Mouse (Mus musculus) testis, adult 2 months (tissue): ENCODE results near the gene Rtbdn.

Experiments
- CTCF ChIP-seq: fragments of 200-500 bp; IDR thresholded peaks from 2 replicates; pipeline ENCODE4 v1.5.1; 2012; ENCODE audit warnings: low read depth, mild to moderate bottlenecking, inconsistent platforms, low read length, moderate library complexity; ENCODE audit not compliant: control insufficient read depth, insufficient read depth, insufficient replicate concordance
- POLR2A ChIP-seq: fragments of 200-500 bp; IDR thresholded peaks from 2 replicates; pipeline ENCODE4 v1.6.1; 2012; ENCODE audit warnings: low read depth, mild to moderate bottlenecking, inconsistent platforms, low read length, moderate library complexity; ENCODE audit not compliant: control insufficient read depth

DNA sequence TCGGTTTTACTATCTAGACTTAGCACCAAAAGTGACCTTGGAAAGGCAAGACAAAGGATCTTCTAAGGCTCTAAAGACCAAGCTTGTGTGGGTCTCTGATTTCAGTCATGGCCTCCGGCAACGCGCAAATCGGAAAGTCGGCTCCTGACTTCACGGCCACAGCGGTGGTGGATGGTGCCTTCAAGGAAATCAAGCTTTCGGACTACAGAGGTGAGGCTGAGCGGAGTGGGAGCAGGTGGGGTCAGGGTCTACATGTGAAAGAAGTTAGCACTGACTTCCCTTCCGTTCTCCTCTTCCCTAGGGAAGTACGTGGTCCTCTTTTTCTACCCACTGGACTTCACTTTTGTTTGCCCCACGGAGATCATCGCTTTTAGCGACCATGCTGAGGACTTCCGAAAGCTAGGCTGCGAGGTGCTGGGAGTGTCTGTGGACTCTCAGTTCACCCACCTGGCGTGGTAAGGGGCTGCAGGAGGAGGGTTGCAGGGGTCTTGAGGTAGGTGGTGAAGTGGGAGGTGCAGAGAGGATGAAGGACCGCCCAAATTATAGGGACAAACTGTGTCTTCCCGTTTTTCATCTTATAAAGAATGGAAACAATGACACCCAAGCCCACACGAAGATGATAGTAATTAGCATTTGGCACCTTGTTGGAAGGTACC is 23.5 kb downstream of the Rtbdn start:
- TF ChIP-seq POLR2A (no peak), CTCF (no peak)
